10 mouse cellular contexts compared by ENCODE assay signal in the genomic region with DNA sequence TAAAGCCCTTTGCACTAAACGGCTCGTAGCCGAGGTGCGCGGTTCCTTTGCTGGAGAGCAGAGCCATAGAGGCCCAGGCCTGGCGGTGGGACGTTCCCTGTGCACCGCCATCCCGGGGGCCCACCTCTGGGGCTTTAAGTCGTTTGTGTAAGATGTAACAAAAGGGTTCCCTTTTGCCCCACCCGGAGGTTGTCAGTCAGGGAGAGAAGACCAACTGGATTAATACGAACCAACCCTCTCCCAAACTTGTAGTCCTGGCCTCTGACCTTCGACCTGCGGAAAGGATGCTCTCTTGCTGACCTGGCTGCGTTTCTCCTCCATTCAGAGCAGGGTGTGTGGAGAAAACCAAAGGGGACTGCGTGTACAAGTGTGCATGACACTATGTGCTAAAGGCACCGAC. TPM values are rescaled to one million over a fixed set of nuclear protein-coding genes. Genes with fewer than 3 reads are reported as not detected.
DNase-seq lines count a peak whose midpoint lies in the region; ATAC-seq lines count a peak whose summit lies in the region.
"Had no signal": no experiment of that assay in that cellular context is flagged by ENCODE, and none has a peak within 500 bp of the region (broad histone marks: within the 10 kb centered on the region; RNA-seq: fewer than 3 reads in every experiment).

No protein-coding gene starts in this region.

- H3K4me2 ChIP-seq in heart, embryonic 13.5 days: peak overlapping the region; percentile 80
- peak overlapping the region; percentile 48 for H3K4me2 ChIP-seq in forebrain, embryonic 16.5 days (ENCODE audit: low read length)

- no peak for DNase-seq in heart, postnatal 14 days
- peak; percentile 22 for DNase-seq in MN1 (ENCODE audit: low spot score)
- peak; percentile 42 for DNase-seq in midbrain, embryonic 10.5 days (ENCODE audit: low spot score)

- intact Hi-C loops in heart, postnatal 14 days (cut with DNase I): loop anchor here (1.0 kb wide), 1 partner anchor 24 kb away; no protein-coding TSS in a partner anchor

- H3K9me3 ChIP-seq in heart, embryonic 13.5 days: no peaks in the 10 kb centered on the region
- no peaks in the 10 kb centered on the region for H3K9me3 ChIP-seq in forebrain, embryonic 16.5 days (ENCODE audit: control insufficient read depth, low read length)
- no peaks in the 10 kb centered on the region for H3K9me3 ChIP-seq in midbrain, embryonic 10.5 days (replicated peaks)

- peaks cover 67% of the 10 kb centered on the region for H3K4me1 ChIP-seq in heart, embryonic 13.5 days
- H3K4me1 ChIP-seq in forebrain, embryonic 16.5 days (replicated peaks; ENCODE audit: control insufficient read depth, insufficient read depth, low read length): peaks cover 35% of the 10 kb centered on the region
- H3K4me1 ChIP-seq in midbrain, embryonic 10.5 days: peaks cover 66% of the 10 kb centered on the region

- H3K36me3 ChIP-seq in heart, embryonic 13.5 days: no peaks in the 10 kb centered on the region
- H3K36me3 ChIP-seq in forebrain, embryonic 16.5 days (ENCODE audit: control insufficient read depth, insufficient read depth): no peaks in the 10 kb centered on the region
- no peaks in the 10 kb centered on the region for H3K36me3 ChIP-seq in midbrain, embryonic 10.5 days

- H3K27me3 ChIP-seq in heart, embryonic 13.5 days (replicated peaks): peaks cover 97% of the 10 kb centered on the region
- H3K27me3 ChIP-seq in forebrain, embryonic 16.5 days (replicated peaks; ENCODE audit: control insufficient read depth, insufficient read depth, low read length): peaks cover 53% of the 10 kb centered on the region
- H3K27me3 ChIP-seq in midbrain, embryonic 10.5 days (ENCODE audit: low read depth, poor library complexity, severe bottlenecking): peaks cover 100% of the 10 kb centered on the region

- WGBS in heart, embryonic 13.5 days: 1% methylated on average over 17 of the region's 17 CpGs
- under 1% methylated on average over 17 of the region's 17 CpGs for WGBS in forebrain, embryonic 16.5 days
- WGBS in midbrain, embryonic 10.5 days: 2% methylated on average over 17 of the region's 17 CpGs

- H3K27ac ChIP-seq in heart, embryonic 13.5 days (replicated peaks): no peak overlapping the region
- H3K27ac ChIP-seq in forebrain, embryonic 16.5 days (ENCODE audit: low read length): no peak overlapping the region
- no peak overlapping the region for H3K27ac ChIP-seq in midbrain, embryonic 10.5 days (replicated peaks)

- H3K9ac ChIP-seq in heart, embryonic 13.5 days: peak overlapping the region; percentile 73
- H3K9ac ChIP-seq in forebrain, embryonic 16.5 days (replicated peaks; ENCODE audit: low read depth, low read length): peak overlapping the region; percentile 46

- peak overlapping the region; percentile 46 for H3K4me3 ChIP-seq in heart, embryonic 13.5 days
- peak overlapping the region; percentile 29 for H3K4me3 ChIP-seq in forebrain, embryonic 16.5 days (replicated peaks; ENCODE audit: low read length)
- H3K4me3 ChIP-seq in midbrain, embryonic 10.5 days: peak overlapping the region; percentile 43

- no peak for ATAC-seq in heart, embryonic 13.5 days (ENCODE audit: extremely low read depth, insufficient number of reproducible peaks, low FRiP score, low TSS enrichment)
- ATAC-seq in forebrain, embryonic 16.5 days: no peak
- no peak for ATAC-seq in erythroblast, adult 5-6 weeks (replicated peaks; ENCODE audit: low FRiP score, poor library complexity, severe bottlenecking)
- no peak for ATAC-seq in inflammation-experienced regulatory T-cells, adult 6 months
- no peak for ATAC-seq in erythroid progenitor cell, adult 5-6 weeks (replicated peaks; ENCODE audit: low FRiP score, poor library complexity, severe bottlenecking)
- ATAC-seq: Patski had no signal

RNA-seq across cellular contexts. Expression of a gene that starts 5.7 kb away (rescaled TPM):
- 5.8 and 6.5 TPM in 2 replicates for polyA plus RNA-seq in heart, embryonic 13.5 days (2015; fragmentation: Nextera tagmentation; extraction: Ambion mirVana)
- 1 to 10 TPM; 4.9 to 7.0 TPM for total RNA-seq in heart, postnatal 14 days (2021)
- polyA plus RNA-seq in forebrain, embryonic 16.5 days (2015; fragmentation: Nextera tagmentation; extraction: Ambion mirVana): 0.80 and 3.4 TPM in 2 replicates
- polyA plus RNA-seq in midbrain, embryonic 10.5 days (2016; fragmentation: Nextera tagmentation; extraction: Ambion mirVana): 0.38 and 0.39 TPM in 2 replicates
- not detected in 2 replicates for total RNA-seq in erythroblast, adult 5-6 weeks (2015; ENCODE audit: low replicate concordance)
- not detected in 2 replicates for total RNA-seq in erythroblast, adult 5-6 weeks (2017; ENCODE audit: low replicate concordance)
- polyA plus RNA-seq in inflammation-experienced regulatory T-cells, adult 6 months (2017; shearing (Covaris generic)): 1 to 10 TPM in 1 of 3 experiments, under 1 TPM in 2; 0.21 to 1.0 (median 0.56) TPM
- total RNA-seq in erythroid progenitor cell, adult 5-6 weeks (2015; ENCODE audit: low replicate concordance): not detected in 2 replicates
- total RNA-seq in erythroid progenitor cell, adult 5-6 weeks (2017; ENCODE audit: low replicate concordance): not detected in 2 replicates

RNA-seq across cellular contexts. Expression of a gene that starts 33.4 kb away (rescaled TPM):
- 17.6 and 19.6 TPM in 2 replicates for polyA plus RNA-seq in heart, embryonic 13.5 days (2015; fragmentation: Nextera tagmentation; extraction: Ambion mirVana)
- 10 to 100 TPM; 15.7 to 19.1 TPM for total RNA-seq in heart, postnatal 14 days (2021)
- polyA plus RNA-seq in forebrain, embryonic 16.5 days (2015; fragmentation: Nextera tagmentation; extraction: Ambion mirVana): 69.5 and 80.3 TPM in 2 replicates
- polyA plus RNA-seq in midbrain, embryonic 10.5 days (2016; fragmentation: Nextera tagmentation; extraction: Ambion mirVana): 8.3 and 15.3 TPM in 2 replicates
- total RNA-seq in erythroblast, adult 5-6 weeks (2015; ENCODE audit: low replicate concordance): 9.4 and 16.7 TPM in 2 replicates
- total RNA-seq in erythroblast, adult 5-6 weeks (2017; ENCODE audit: low replicate concordance): 3.4 and 3.8 TPM in 2 replicates
- 10 to 100 TPM; 61.5 to 97.7 (median 97.5) TPM for polyA plus RNA-seq in inflammation-experienced regulatory T-cells, adult 6 months (2017; shearing (Covaris generic))
- 1.4 and 4.6 TPM in 2 replicates for total RNA-seq in erythroid progenitor cell, adult 5-6 weeks (2015; ENCODE audit: low replicate concordance)
- 1.6 and 3.3 TPM in 2 replicates for total RNA-seq in erythroid progenitor cell, adult 5-6 weeks (2017; ENCODE audit: low replicate concordance)

RNA-seq across cellular contexts. Expression of a gene that starts 35.2 kb away (rescaled TPM):
- 0.15 TPM in 1 of 2 replicates, not detected in the other for polyA plus RNA-seq in heart, embryonic 13.5 days (2015; fragmentation: Nextera tagmentation; extraction: Ambion mirVana)
- total RNA-seq in heart, postnatal 14 days (2021): under 1 TPM in 1 of 2 experiments, not detected in 1; 0.19 TPM
- polyA plus RNA-seq in forebrain, embryonic 16.5 days (2015; fragmentation: Nextera tagmentation; extraction: Ambion mirVana): 1.9 and 2.7 TPM in 2 replicates
- polyA plus RNA-seq in midbrain, embryonic 10.5 days (2016; fragmentation: Nextera tagmentation; extraction: Ambion mirVana): 0.19 and 0.34 TPM in 2 replicates
- not detected in 2 replicates for total RNA-seq in erythroblast, adult 5-6 weeks (2015; ENCODE audit: low replicate concordance)
- total RNA-seq in erythroblast, adult 5-6 weeks (2017; ENCODE audit: low replicate concordance): 0.28 TPM in 1 of 2 replicates, not detected in the other
- polyA plus RNA-seq in inflammation-experienced regulatory T-cells, adult 6 months (2017; shearing (Covaris generic)): not detected
- total RNA-seq in erythroid progenitor cell, adult 5-6 weeks (2015; ENCODE audit: low replicate concordance): not detected in 2 replicates
- total RNA-seq in erythroid progenitor cell, adult 5-6 weeks (2017; ENCODE audit: low replicate concordance): not detected in 2 replicates
- total RNA-seq: hematopoietic stem cell, adult 5-6 weeks had no signal

Comparison
In these comparisons a context has a peak if more than half of its experiments do, and no peak if none do; other contexts are left out.
1. DNase-seq: peak in MN1 (single experiment) and midbrain, embryonic 10.5 days (single experiment); none in heart, postnatal 14 days (0 of 2).
2. Peak in every context shown above with its lines, with median percentiles within 50 percentile points of each other: H3K4me3 ChIP-seq.